Mouse (Mus musculus): ENCODE data around the gene Gm11213.

The Gm11213 gene

DNA sequence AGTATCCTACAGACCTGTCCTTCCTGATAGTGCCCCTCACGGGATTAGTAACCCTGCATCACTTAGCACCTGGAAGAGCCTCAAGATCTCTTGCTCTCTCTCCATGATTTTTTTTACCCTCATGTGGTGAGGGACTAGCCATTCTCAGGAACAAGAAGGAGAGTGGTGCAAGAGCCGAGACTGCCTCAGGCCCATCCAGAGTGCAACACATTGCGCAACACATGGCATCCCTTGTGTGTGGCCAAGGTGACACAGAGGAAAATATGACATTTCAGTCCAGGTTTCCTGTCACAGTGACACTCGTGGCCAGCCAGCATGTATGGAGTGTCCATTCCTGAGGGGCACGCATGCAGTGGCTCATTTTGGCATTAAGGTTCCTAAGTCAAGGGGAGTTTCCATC is 32.4 kb downstream of the Gm11213 start:
- no peak for DNase-seq

DNA sequence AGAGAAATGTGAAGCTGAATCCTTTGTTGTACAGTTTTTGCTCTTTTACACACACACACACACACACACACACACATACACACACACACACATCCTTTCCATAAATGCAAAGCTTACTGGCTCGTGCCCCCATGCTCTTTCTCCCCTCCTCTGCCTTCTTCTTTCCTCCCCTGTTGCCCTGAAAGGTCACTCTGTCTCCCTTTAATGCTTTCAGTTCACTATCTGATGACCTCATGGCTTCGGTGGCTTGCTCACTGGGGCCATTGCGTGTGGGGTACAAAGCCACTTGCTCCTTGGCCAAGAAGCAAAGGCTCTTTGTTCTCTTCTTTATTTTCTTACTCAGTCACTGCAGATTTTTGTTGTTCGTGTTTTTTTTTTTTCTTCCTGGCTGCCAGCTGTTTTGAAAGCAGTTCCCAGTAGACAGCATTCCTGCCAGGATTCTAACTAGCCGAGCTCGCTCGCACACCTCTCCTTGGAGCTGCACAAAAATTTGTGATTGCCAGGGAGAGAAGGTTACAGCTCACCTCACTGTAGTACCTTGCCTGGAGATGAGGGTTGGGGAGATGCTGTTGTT is 34.8 kb downstream of the Gm11213 start:
- DNase-seq = no peak

DNA sequence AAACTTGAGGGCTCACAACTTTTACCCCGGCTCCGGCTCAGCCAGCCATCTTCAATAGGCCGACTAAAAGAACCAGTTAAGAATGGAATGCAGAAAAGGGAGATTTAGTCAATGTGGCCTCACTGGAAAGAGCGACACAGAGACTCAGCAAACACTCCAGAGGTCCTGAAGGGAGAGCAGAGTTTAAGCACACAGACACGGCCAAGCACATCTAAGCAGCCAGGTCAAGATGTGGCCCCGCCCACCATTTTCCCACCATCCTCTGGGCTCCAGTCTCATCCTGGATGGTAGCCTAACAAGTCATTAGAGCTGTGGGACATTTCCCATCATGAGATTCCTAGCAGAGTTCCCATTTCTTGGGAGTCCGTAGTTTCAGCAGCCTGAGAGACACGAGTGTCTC is 35.7 kb downstream of the Gm11213 start:
- no peak for DNase-seq

DNA sequence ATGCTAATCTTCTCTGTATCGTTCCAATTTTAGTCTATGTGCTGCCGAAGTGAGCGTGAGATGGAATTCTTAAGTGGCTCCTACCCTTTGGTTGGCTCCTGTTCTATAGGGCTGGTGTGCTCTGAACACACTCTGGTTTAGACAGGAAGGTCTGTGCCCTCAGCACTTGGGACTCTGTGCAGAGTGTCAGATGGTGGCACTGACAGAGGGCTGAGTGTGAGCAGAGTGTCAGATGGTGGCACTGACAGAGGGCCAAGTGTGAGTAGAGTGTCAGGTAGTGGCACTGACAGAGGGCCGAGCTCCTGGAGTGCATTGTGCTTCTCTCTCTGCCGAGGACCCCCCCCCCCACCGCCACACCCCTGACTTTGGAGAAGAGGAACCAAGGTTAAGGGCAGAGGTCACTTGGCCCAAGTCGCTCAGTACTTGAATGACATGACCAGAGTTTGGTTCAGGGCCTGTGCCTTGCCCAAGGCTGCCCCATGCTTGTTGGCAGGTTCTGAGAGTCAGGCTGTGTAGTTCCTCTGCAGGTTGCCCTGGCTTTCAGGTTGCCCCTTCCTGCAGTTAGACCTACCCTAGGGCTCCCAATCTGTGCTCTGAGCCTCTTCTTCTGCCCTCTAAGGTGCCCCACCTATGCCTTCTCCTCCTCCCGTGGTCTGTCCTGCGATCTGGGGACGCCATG is 37.2 kb downstream of the Gm11213 start:
- no peak for DNase-seq

DNA sequence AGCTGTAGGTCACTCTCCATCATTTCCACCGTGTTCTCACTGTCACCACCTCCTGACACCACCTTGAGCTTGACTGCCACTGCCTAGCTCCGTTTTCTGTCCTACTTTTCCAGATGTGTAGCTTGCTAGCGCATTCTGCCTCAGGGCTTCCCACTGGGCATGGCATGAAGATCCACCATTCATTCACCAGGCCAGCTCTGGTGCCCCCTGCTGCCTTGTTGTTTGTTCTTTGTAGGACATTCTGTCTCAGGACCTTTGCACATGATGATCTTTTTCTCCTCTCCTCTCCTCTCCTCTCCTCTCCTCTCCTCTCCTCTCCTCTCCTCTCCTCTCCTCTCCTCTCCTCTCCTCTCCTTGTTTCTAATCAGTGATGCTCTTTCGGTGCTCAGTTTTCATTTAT is 42.3 kb downstream of the Gm11213 start:
- DNase-seq = no peak

DNA sequence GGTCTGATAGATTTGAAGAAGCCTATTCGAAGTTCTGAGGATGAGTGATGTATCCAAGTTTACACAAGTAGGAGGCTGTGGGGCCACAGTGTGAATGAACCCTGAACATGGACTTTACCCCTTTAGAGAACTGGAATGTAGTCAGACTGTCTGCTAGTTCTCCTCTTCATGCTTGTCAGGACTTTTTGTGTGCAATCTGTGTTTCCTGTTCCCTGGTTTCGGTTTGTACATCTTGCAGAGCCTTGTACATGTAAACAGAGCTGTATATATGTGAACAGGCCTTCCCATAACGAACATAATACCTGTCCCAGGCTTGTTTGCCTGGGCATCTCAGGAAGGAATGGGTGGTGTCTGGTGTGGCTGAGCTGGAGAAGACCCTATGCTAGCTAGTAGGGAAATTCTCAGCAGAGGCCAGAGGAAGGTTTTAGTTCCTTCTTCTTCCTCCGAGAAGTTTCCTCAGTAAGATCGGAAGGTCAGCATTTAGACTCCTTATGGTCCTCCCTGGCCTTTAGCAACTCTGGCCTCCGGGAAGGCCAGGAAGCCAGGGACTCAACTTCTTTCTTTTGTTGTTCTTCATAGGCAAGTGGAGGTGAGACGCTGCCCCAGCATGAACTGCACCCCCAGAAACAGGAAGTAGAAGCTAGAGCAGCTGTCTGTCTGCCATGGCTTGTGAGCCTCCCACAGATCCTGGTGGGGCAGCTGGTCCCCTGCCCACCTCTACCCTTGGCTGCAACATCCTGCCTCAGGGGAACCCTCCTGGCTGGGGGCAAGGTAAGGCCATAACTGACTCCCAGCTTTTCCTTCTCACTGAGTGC is 43.0 kb downstream of the Gm11213 start:
- no peak for DNase-seq

DNA sequence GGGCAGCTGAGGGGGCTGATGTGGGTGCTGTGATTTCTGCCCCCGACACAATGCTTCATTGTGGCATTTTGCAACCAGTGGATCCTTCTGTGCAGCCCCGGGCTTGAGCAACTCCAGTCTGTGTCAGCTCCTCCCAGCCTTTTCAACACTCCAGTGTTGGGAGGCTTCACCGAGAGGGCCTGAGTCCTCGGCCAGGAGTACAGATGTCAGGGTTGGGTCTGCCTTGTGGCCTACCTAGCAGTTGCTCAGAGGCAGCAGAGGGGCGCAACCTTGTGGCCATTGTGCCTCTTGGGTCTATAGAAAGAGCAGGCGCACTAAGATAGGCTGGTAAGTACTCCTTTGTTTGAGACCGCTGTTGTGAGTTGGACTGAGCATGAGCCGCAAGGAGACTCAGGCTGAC is 45.0 kb downstream of the Gm11213 start:
- DNase-seq = no peak

DNA sequence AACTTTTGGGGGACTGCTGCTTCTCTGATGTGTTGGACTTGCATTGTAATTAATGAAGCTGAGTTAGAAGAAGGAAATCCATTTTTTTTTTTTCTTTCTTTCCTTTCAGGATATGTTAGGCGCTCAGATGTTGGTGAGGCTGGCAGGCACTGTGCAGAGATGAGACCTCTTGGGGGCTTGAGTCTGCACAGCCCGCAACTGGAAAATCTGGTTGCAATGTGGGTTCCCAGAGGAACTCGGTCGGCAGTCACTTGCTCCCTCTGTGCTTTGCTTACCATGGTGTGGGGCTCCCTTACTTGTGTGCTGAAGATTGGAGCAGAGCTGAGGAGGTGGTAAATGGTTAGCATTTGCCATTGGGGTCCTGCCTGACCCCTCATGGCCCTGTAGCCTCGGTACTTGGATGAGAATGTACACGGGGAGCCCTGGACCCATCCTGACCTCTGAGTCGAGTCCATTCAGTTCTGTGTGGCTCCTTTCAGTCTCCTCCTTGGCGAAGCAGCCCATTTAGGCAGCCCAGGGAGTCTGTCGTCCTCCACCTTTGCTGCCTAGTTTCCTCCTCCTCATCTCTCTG is 45.8 kb downstream of the Gm11213 start:
- no peak for DNase-seq

DNA sequence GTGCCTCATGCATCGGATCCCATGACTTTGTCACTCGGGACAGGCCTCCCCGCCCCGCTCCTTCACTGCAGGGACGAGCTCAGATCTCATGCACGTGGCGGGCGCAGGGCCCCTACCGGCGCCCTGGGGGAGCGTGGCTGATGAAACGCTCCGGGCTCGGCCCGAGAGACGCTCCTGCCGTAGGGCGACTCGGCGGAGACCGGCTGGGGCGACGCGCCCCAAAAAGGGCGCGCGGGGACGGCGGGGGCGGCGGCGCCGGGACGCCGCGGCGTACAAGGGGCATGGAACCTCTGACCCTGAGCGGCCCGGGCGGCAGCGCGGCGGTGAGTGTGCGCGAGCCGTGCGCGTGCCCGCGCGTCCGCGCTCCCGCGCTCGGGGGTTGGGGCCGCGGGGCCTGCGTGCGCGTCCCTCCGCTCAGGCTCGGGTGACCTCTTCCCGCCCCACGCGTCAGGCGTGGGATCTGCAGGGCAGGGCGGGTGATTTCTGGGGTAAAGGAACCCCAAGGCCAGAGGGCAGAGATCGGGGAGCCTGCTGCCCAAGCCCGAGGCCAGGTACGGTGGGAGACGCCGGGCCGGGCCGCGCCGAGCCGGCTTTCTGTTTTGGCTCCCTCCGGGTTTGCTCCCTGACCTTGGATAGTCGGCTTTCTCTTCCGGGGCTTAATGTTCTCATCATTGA is 46.5 kb downstream of the Gm11213 start, which contains the start of gene Tmem268:
Gene Tmem268 (plus strand): TSS at position 375 of the 675 bp plus-strand sequence.
- DNase-seq = peak; percentile 85

DNA sequence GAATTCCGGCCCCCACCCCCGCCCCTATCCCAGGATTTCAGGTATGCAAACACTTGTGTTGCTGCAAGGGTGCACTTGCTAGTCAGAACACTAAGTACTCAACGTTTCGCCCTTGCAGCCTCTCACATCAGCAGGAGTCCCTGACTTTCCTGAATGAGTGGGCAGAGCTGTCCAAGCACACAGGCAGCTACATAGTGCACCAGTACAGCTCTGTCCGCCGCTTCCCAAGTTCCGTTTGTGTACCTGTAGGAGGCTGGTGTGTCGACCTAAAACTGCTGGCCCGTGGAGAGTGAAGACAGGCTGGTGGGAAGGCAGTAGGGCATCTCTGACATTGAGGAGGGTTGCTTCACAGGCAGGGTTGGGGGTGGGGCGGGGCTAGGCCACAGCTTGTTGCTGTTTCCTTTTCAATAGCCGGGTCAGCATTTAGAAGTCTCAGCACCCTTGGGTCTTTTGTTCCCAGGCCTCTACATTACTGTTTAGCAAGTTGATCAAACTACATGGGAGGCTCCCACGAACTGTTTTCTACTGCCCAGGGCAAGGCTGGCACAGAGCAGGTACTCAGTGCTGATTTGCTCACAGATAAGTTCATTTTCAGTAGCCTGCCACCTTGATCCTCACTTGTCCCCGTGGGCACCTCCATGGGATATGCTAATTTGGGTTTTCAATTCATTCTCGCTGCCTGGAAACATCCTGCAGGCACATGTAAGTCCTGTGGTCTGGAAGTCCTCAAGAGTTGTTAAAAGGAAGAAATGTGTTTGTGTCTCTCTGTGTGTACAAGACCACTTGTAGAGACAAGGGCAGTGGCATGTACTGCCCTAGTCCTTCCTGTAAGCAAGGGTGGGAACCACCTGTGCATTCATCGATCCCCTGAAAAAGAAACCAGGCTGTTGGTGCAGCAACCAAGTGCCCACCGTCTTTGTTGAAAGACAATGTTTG is 47.7 kb downstream of the Gm11213 start:
- no peak for DNase-seq

DNA sequence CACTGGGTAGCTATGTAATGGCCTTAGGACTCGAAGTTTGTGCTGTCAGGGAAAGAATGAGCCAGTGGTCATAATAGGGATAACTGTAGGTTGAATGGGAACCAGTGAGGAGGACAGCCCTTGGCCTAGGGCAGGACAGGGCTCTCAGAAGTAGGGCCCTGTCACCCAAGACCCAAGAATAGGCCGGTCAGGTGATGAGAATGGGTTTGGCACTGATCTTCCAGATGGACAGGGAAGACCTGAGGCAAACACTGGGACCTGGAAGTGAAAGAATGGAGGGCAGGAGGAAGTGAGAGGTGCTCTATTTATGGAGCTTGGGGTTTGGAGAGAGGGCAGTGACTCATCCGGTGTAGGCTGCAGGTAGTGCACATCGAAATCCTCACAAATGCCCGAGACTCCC is 48.4 kb downstream of the Gm11213 start:
- DNase-seq = no peak

DNA sequence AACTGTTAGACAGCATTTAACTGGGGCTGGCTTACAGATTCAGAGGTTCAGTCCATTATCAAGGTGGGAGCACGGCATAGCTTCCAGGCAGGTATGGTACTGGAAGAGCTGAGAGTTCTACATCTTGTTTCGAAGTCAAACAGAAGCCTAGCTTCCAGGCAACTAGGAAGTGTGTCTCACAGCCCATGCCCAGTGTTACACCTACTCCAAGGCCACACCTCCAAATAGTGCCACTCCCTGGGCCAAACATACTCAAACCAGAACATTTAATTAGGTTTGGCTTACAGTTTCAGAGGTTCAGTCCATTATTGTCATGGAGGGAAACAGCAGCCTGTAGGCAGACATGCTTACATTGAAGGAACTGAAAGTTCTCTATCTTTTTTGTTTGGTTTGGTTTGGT is 50.0 kb downstream of the Gm11213 start:
- DNase-seq = no peak

DNA sequence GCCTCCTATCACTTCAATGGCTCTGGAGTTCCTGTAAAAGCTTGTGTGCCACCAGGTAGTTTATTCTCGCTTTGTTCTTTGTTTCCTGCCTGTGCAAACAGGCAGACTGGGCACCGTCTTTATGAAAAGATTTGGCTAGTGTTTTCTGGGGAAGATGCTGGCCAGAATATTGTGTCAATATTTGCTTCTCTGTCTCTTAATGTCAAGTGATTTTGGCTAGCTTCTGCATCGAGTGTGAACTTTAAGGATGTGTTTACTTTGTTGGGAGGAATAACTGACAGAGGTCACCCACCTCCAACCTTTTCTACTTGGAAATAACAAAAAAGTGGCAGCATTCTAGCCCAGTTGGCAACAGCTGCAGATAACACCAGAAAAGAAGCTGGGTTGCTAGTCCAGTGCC is 50.4 kb downstream of the Gm11213 start:
- DNase-seq = no peak

DNA sequence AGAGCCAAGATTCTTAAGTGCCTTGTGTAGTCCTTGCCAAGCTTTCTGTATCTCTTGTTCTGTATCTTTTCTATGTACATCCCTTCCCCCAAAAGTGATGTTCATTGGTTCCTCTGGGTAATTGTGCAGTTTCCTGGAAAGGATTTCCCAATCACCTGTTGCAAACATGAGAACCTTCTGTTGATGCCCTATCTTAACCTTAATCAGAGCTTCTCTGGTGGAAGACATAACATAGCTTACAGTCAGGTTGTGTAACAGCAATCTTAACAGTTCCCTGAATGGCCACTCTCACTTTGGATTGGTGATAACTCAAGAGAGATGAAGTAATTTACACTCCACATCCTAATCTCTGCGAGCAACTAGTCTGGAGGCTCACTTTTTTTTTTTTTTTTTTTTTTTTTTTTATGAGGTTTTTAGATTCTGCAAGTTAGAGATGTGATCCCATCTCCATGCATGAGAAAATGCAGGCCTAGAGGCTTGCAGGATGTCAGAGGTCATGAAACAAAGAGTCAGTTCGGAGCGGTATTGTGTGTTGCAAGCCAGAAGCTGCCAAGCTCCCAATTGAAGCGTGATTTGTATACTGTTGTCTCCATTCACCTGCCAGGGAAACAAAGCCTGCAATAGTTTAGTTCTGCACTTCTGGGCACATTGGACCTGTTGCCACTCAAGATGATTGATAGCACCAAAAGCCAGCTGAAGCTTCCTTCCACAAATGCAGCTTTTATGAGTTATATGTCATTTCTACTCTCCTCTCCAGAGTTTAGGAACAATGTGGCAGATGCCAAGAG is 51.1 kb downstream of the Gm11213 start:
- no peak for DNase-seq

DNA sequence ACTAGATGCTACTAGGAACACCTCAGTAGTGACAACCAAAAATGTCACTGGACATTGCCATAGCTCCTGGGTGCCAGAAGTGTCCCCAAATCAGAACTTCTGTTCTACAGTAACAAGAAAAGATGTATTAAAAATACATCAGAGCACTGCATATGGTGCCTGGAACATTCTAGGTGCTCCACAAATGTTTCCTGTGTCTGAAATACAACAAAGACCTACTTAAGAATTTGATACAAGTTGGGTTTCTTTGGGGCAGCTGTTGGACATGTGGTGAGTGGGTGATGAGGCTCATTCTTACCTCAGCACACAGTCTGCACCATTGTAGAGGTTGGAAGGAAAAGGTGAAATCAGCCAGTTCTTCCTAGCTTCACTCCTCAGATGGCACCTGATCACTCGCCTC is 52.2 kb downstream of the Gm11213 start:
- DNase-seq = no peak

DNA sequence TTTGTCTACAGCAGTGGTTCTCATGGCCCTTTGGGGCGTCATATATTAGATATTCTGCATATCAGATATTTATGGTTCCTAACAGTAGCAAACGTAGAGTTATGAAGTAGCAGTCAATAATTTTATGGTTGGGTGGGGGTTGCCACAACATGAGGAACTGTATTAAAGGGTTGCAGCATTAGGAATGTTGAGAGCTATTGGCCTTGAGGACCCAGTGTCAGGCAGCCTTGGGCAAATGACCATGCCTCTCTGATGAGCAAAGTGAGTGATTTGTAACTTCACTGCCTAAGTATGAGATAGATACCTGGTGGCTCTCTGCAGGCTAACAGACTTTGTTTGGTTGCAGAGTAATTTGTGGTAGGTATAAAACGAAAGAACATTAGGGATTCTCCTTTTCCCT is 54.2 kb downstream of the Gm11213 start:
- DNase-seq = no peak

DNA sequence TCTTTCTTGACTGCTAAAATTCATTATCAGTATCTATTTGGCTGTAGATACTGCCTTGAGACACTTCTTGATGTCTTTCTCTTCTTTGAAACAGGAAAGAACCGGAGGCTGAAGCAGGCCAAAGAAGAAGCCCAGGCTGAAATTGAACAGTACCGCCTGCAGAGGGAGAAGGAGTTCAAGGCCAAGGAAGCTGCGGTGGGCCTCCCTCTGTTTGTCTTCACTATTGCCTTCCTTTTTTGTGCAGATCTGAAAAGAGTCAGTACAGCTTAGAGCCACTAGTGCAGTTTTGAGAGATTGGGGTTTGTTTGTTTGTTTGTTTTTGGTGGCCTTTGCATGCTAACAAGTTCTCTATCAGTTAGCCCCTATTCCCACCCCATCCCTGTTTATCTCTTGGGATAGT is 56.6 kb downstream of the Gm11213 start:
- no peak for DNase-seq

DNA sequence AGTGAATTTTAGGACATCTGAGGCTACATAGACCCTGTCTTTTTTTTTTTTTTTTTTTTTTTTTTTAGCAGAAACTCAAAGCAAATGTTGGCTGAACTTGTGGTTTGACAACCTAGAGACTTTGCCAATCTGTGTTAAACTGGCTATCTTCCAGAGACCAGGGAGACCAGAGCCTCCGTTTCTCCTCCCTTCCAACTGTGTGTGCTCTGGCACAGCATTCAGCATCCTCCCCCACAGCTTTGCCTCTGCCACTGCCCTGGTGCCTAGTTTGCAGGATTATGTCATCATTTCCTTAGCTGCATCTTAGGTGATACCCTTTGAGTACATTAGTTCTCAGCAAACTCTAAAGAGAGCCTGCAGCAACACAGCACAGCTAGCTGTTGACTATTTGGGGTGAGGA is 57.3 kb downstream of the Gm11213 start:
- no peak for DNase-seq

Measured in cerebellum, adult 11-12 months (tissue).